Mouse (Mus musculus): Measurements from ENCODE around the gene Gm14137. TPM values are rescaled to one million over a fixed set of nuclear protein-coding genes. Genes with fewer than 3 reads are reported as not detected.

Gm14137 gene
- polyA plus RNA-seq, 1 experiment from 2014 or later, result 0.44 TPM

- H3K4me1 ChIP-seq, result peaks cover 40% of the 10 kb centered on the region
- H3K36me3 ChIP-seq, result 0 out of 2 replicates have a peak, but pooled peaks cover 12% of the 10 kb centered on the region
- H3K4me3 ChIP-seq, result no peak overlapping the region
- peak overlapping the region; percentile 71; the same call in 1 of the 2 replicates for H3K9ac ChIP-seq
- WGBS, result 82% methylated on average over 7 of the region's 7 CpGs
- H3K27ac ChIP-seq (replicated peaks), result peak overlapping the region; percentile 49
- peak overlapping the region; percentile 56 for H3K4me2 ChIP-seq
- H3K27me3 ChIP-seq (replicated peaks), result peaks cover 28% of the 10 kb centered on the region
- no peaks in the 10 kb centered on the region for H3K9me3 ChIP-seq
- no peak for ATAC-seq (ENCODE audit: extremely low read depth, insufficient number of reproducible peaks, low FRiP score, low TSS enrichment)
Observed at GRCm38 (mm10) chr2:119172446-119172845, 1.9 kb upstream of the Gm14137 start.

GRCm38 (mm10) chr2:119172862-119173576 lies 1.3 kb upstream of the Gm14137 start:
- 8% methylated on average over 13 of the region's 13 CpGs for WGBS
- H3K4me3 ChIP-seq, result peak overlapping the region; percentile 10; the same call in 1 of the 2 replicates
- ATAC-seq (ENCODE audit: extremely low read depth, insufficient number of reproducible peaks, low FRiP score, low TSS enrichment), result peak; percentile 38; the same call in 1 of the 2 replicates

GRCm38 (mm10) chr2:119174866-119175265 lies 557 bp downstream of the Gm14137 start:
- H3K36me3 ChIP-seq, result peaks cover 36% of the 10 kb centered on the region
- peaks cover 5% of the 10 kb centered on the region; the same call in 1 of the 2 replicates for H3K27me3 ChIP-seq (replicated peaks)

More at GRCm38 (mm10) chr2:119172862-119173576, 1.3 kb upstream of the Gm14137 start:
- peaks cover 17% of the 10 kb centered on the region for H3K36me3 ChIP-seq
- H3K4me2 ChIP-seq, result peak overlapping the region; percentile 56
- H3K9ac ChIP-seq, result peak overlapping the region; percentile 71
- H3K9me3 ChIP-seq, result no peaks in the 10 kb centered on the region
- peak overlapping the region; percentile 49 for H3K27ac ChIP-seq (replicated peaks)
- peaks cover 23% of the 10 kb centered on the region for H3K27me3 ChIP-seq (replicated peaks)
- H3K4me1 ChIP-seq, result peaks cover 36% of the 10 kb centered on the region

GRCm38 (mm10) chr2:119175614-119176013 lies 1.3 kb downstream of the Gm14137 start:
- Histone ChIP-seq H3K27me3 (replicated peaks) (peaks cover 3% of the 10 kb centered on the region; the same call in 1 of the 2 replicates), H3K4me3 (no peak overlapping the region), H3K9ac (no peak overlapping the region), H3K9me3 (no peaks in the 10 kb centered on the region), H3K4me1 (peaks cover 34% of the 10 kb centered on the region), H3K36me3 (peaks cover 43% of the 10 kb centered on the region), H3K4me2 (no peak overlapping the region), H3K27ac (replicated peaks) (no peak overlapping the region)
- WGBS, result 60% methylated on average over 6 of the region's 6 CpGs
- ATAC-seq (ENCODE audit: extremely low read depth, insufficient number of reproducible peaks, low FRiP score, low TSS enrichment), result no peak

More at GRCm38 (mm10) chr2:119174866-119175265, 557 bp downstream of the Gm14137 start:
- H3K4me2 ChIP-seq, result no peak overlapping the region
- H3K9ac ChIP-seq, result no peak overlapping the region
- H3K4me1 ChIP-seq, result peaks cover 34% of the 10 kb centered on the region
- no peaks in the 10 kb centered on the region for H3K9me3 ChIP-seq
- no peak overlapping the region for H3K27ac ChIP-seq (replicated peaks)
- no peak overlapping the region for H3K4me3 ChIP-seq
- ATAC-seq (ENCODE audit: extremely low read depth, insufficient number of reproducible peaks, low FRiP score, low TSS enrichment), result no peak
- WGBS, result 50% methylated on average over 14 of the region's 14 CpGs

- H3K4me2 ChIP-seq, result no peak overlapping the region
- H3K9ac ChIP-seq, result no peak overlapping the region
- H3K4me3 ChIP-seq, result no peak overlapping the region
- ATAC-seq (ENCODE audit: extremely low read depth, insufficient number of reproducible peaks, low FRiP score, low TSS enrichment), result no peak
- peaks cover 3% of the 10 kb centered on the region; the same call in 1 of the 2 replicates for H3K27me3 ChIP-seq (replicated peaks)
- peaks cover 48% of the 10 kb centered on the region for H3K36me3 ChIP-seq
- no peak overlapping the region for H3K27ac ChIP-seq (replicated peaks)
- 52% methylated on average over 3 of the region's 3 CpGs for WGBS
- no peaks in the 10 kb centered on the region for H3K9me3 ChIP-seq
- H3K4me1 ChIP-seq, result peaks cover 29% of the 10 kb centered on the region
Observed at GRCm38 (mm10) chr2:119176761-119177160, 2.5 kb downstream of the Gm14137 start.

- 86% methylated on average over 5 of the region's 5 CpGs for WGBS
- Histone ChIP-seq H3K27me3 (replicated peaks) (peaks cover 3% of the 10 kb centered on the region; the same call in 1 of the 2 replicates), H3K4me1 (peaks cover 22% of the 10 kb centered on the region), H3K27ac (replicated peaks) (no peak overlapping the region), H3K9me3 (no peaks in the 10 kb centered on the region), H3K4me2 (no peak overlapping the region), H3K36me3 (peaks cover 44% of the 10 kb centered on the region), H3K4me3 (no peak overlapping the region), H3K9ac (no peak overlapping the region)
- no peak for ATAC-seq (ENCODE audit: extremely low read depth, insufficient number of reproducible peaks, low FRiP score, low TSS enrichment)
Observed at GRCm38 (mm10) chr2:119177384-119177939, 3.2 kb downstream of the Gm14137 start.

- no peaks in the 10 kb centered on the region for H3K9me3 ChIP-seq
- no peak overlapping the region for H3K4me2 ChIP-seq
- H3K36me3 ChIP-seq, result peaks cover 60% of the 10 kb centered on the region
- no peak overlapping the region for H3K4me3 ChIP-seq
- no peaks in the 10 kb centered on the region for H3K4me1 ChIP-seq
- H3K27ac ChIP-seq (replicated peaks), result no peak overlapping the region
- no peak for ATAC-seq (ENCODE audit: extremely low read depth, insufficient number of reproducible peaks, low FRiP score, low TSS enrichment)
- H3K9ac ChIP-seq, result no peak overlapping the region
- 81% methylated on average over 7 of the region's 7 CpGs for WGBS
- H3K27me3 ChIP-seq (replicated peaks), result no peaks in the 10 kb centered on the region
Observed at GRCm38 (mm10) chr2:119182914-119183313, 8.6 kb downstream of the Gm14137 start.

GRCm38 (mm10) chr2:119189029-119189710 lies 14.9 kb downstream of the Gm14137 start:
- peaks cover 14% of the 10 kb centered on the region for H3K36me3 ChIP-seq
- no peak overlapping the region for H3K27ac ChIP-seq (replicated peaks)
- no peaks in the 10 kb centered on the region for H3K9me3 ChIP-seq
- peaks cover 5% of the 10 kb centered on the region for H3K4me1 ChIP-seq
- peak; percentile 61 for ATAC-seq (ENCODE audit: extremely low read depth, insufficient number of reproducible peaks, low FRiP score, low TSS enrichment)
- H3K9ac ChIP-seq, result peak overlapping the region; percentile 12; the same call in 1 of the 2 replicates
- no peaks in the 10 kb centered on the region for H3K27me3 ChIP-seq (replicated peaks)
- H3K4me2 ChIP-seq, result peak overlapping the region; percentile 76
- WGBS, result 7% methylated on average over 15 of the region's 15 CpGs
- peak overlapping the region; percentile 46 for H3K4me3 ChIP-seq

- WGBS, result 79% methylated on average over 5 of the region's 5 CpGs
- H3K36me3 ChIP-seq, result no peaks in the 10 kb centered on the region
- no peaks in the 10 kb centered on the region for H3K27me3 ChIP-seq (replicated peaks)
- H3K4me1 ChIP-seq, result peaks cover 10% of the 10 kb centered on the region
- no peak overlapping the region for H3K4me2 ChIP-seq
- H3K9ac ChIP-seq, result no peak overlapping the region
- no peak for ATAC-seq (ENCODE audit: extremely low read depth, insufficient number of reproducible peaks, low FRiP score, low TSS enrichment)
- no peaks in the 10 kb centered on the region for H3K9me3 ChIP-seq
- no peak overlapping the region for H3K4me3 ChIP-seq
- no peak overlapping the region for H3K27ac ChIP-seq (replicated peaks)
Observed at GRCm38 (mm10) chr2:119190969-119191368, 16.7 kb downstream of the Gm14137 start.

- 60% methylated on average over 5 of the region's 5 CpGs for WGBS
- no peak for ATAC-seq (ENCODE audit: extremely low read depth, insufficient number of reproducible peaks, low FRiP score, low TSS enrichment)
- Histone ChIP-seq H3K4me2 (no peak overlapping the region), H3K4me3 (no peak overlapping the region), H3K9me3 (no peaks in the 10 kb centered on the region), H3K9ac (0 out of 2 replicates have a peak overlapping the region, but pooled peaks have one; percentile 1), H3K36me3 (no peaks in the 10 kb centered on the region), H3K27ac (replicated peaks) (0 out of 2 replicates have a peak overlapping the region, but pooled peaks have one; percentile 25), H3K4me1 (peaks cover 12% of the 10 kb centered on the region), H3K27me3 (replicated peaks) (no peaks in the 10 kb centered on the region)
Observed at GRCm38 (mm10) chr2:119194140-119194539, 19.8 kb downstream of the Gm14137 start.

Data from heart, embryonic 13.5 days (tissue).